Mouse (Mus musculus) neural tube, embryonic 12.5 days (tissue): ENCODE measurements at regions not wholly inside any gene's neighbourhood (a gene's known extent, or its start where the extent isn't known, plus 50 kb on each side); places are given as distances from the start of the nearest gene placed in this dataset.

ENCODE experiments used
- ATAC-seq: fragments of 200-750 bp; cut with Nextera tagmentation; 2 replicates; pipeline ENCODE4 v1.8.0; 2017; ENCODE audit warnings: low read depth, mild to moderate bottlenecking, moderate TSS enrichment, moderate library complexity; ENCODE audit not compliant: low FRiP score
- H3K27ac ChIP-seq: fragments of 300-500 bp; sonication (generic); 2 replicates; pipeline ENCODE4 v1.5.1; 2016
- H3K27me3 ChIP-seq: fragments of 300-500 bp; sonication (generic); replicated peaks from 2 replicates; pipeline ENCODE4 v1.6.1; 2016; ENCODE audit warnings: mild to moderate bottlenecking
- H3K36me3 ChIP-seq: fragments of 300-500 bp; sonication (generic); 2 replicates; pipeline ENCODE4 v1.6.1; 2016; ENCODE audit warnings: mild to moderate bottlenecking
- H3K4me1 ChIP-seq: fragments of 300-500 bp; sonication (generic); 2 replicates; pipeline ENCODE4 v1.6.1; 2016
- H3K4me2 ChIP-seq: fragments of 300-500 bp; sonication (generic); replicated peaks from 2 replicates; pipeline ENCODE4 v1.6.1; 2016; ENCODE audit warnings: mild to moderate bottlenecking
- H3K4me3 ChIP-seq: fragments of 300-500 bp; sonication (generic); 2 replicates; pipeline ENCODE4 v1.5.1; 2016
- H3K9ac ChIP-seq: fragments of 300-500 bp; sonication (generic); 2 replicates; pipeline ENCODE4 v1.6.1; 2016; ENCODE audit warnings: mild to moderate bottlenecking
- H3K9me3 ChIP-seq: fragments of 300-500 bp; sonication (generic); 2 replicates; pipeline ENCODE4 v1.6.1; 2016; ENCODE audit warnings: mild to moderate bottlenecking
- WGBS: fragments of 180-500 bp; shearing (Covaris S2); methylation state at CpG from one replicate; pipeline ENCODE4 v1.1.7; 2016; 5-methylcytosine and 5-hydroxymethylcytosine counted together

DNA sequence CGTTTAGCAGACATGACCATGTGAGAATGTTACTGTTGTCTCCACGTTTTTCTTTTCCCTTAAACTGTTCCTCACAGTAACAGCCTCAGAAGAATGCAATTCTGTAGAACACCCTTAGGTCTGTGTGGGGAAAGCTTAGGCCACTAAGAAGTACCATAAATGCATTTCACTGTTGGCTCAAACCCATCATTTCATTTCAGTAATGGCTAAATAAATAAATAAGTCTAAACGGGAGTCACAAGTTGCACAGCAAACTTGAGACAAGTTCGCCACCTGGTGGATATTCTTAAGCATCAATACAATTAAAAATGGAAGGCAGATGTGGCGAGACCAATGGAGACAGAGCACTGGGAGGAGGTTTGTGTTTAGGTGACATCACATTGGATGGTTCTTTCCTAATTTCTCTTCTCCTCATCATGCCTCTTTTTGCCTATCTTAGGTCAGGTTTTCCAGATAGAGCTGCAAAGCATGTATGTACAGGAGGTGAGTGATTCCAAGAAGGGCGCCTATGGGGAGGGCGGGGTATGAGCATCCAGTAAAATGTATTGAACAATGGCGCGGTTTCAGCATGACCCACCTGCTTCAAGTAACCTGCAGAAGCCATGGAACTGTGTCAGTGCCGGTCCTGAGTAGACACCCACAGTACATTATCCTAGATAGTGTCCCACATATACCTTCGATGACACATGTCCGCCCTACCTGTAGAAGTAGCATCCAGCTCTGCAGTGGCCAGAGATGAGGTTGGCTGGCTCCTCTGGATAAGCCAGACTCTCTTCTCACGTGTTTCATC lies 128.8 kb upstream of the Car8 start:
- ATAC-seq: peak; percentile 56
- Histone ChIP-seq H3K4me1 (no peaks in the 10 kb centered on the region), H3K4me2 (no peak overlapping the region), H3K36me3 (no peaks in the 10 kb centered on the region), H3K27ac (no peak overlapping the region), H3K4me3 (no peak overlapping the region), H3K9ac (no peak overlapping the region), H3K9me3 (no peaks in the 10 kb centered on the region), H3K27me3 (no peaks in the 10 kb centered on the region)
- WGBS: 63% methylated on average over 13 of the region's 13 CpGs

DNA sequence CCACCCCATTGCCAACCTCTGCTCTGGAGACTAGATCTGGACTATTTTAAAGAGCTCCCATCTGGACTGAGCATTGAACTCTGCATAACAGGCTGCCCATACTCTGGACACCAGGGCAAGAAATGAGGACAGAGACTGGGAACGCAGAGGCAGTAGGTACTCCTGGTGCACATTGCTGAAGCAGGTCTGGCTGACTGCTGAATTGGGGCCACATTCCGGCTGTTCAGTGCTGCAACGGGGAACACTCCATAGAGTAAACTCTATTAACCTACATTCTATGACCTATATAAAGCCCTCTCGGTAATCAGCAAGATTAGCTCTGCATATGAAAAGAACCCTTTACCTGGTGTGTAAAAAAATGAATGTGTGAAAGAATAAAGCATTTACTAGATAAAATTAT lies 128.1 kb upstream of the Car8 start:
- H3K27me3 ChIP-seq: no peaks in the 10 kb centered on the region
- H3K4me2 ChIP-seq: no peak overlapping the region
- H3K4me1 ChIP-seq: no peaks in the 10 kb centered on the region
- no peak overlapping the region for H3K4me3 ChIP-seq
- H3K36me3 ChIP-seq: no peaks in the 10 kb centered on the region
- ATAC-seq: no peak
- H3K9me3 ChIP-seq: no peaks in the 10 kb centered on the region
- WGBS: 80% methylated on average over 4 of the region's 4 CpGs
- no peak overlapping the region for H3K27ac ChIP-seq
- no peak overlapping the region for H3K9ac ChIP-seq

DNA sequence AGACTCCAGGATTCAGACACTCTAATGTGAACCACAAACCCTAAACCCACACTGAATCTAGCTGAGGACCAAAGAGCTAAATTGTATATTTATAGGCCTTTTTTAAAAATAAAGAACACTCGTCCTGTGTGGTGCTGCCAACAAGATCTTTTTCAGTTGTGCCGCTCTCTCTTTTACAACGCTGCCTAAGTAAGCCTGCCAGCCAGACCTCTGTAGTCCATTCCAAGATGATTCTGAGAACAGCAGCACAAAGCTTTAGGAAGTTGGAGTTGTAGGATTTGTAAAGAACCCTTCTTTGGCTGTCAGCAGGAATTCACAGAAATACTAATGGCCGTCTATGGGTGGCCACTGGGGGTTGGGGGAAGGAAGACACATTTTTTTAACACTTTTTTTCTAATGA lies 123.6 kb upstream of the Car8 start:
- Histone ChIP-seq H3K4me1 (no peaks in the 10 kb centered on the region), H3K27ac (no peak overlapping the region), H3K9ac (no peak overlapping the region), H3K27me3 (no peaks in the 10 kb centered on the region), H3K36me3 (no peaks in the 10 kb centered on the region), H3K4me3 (no peak overlapping the region), H3K9me3 (no peaks in the 10 kb centered on the region), H3K4me2 (no peak overlapping the region)
- WGBS: 74% methylated on average over 4 of the region's 4 CpGs
- no peak for ATAC-seq

GRCm38 (mm10) chr4:8361931-8362330 lies 123.1 kb upstream of the Car8 start:
- no peak for ATAC-seq
- Histone ChIP-seq H3K27me3 (no peaks in the 10 kb centered on the region), H3K9ac (no peak overlapping the region), H3K4me1 (no peaks in the 10 kb centered on the region), H3K9me3 (no peaks in the 10 kb centered on the region), H3K4me2 (no peak overlapping the region), H3K4me3 (no peak overlapping the region), H3K27ac (no peak overlapping the region), H3K36me3 (no peaks in the 10 kb centered on the region)
- WGBS: 51% methylated on average over 2 of the region's 2 CpGs

DNA sequence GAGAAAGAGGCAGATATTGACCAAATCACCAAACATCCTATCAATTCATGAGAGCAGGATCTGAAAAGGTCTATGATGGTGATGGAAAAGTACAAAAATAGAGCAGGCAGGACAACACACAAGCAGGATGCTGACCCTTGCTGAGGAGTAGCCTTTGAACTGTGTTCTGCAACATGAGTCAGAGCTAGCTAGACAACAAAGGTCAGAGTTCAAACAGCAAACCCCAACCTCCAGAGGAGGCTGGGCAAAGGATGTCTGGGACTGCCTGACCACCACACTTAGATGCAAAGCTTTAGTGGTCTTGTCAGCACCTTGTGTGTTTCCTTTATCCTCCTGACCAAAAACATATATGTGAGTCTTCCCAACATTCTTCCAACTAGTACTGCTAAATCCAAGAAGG lies 122.5 kb upstream of the Car8 start:
- Histone ChIP-seq H3K4me3 (no peak overlapping the region), H3K4me1 (no peaks in the 10 kb centered on the region), H3K4me2 (no peak overlapping the region), H3K9me3 (no peaks in the 10 kb centered on the region), H3K27me3 (no peaks in the 10 kb centered on the region), H3K27ac (no peak overlapping the region), H3K9ac (no peak overlapping the region), H3K36me3 (no peaks in the 10 kb centered on the region)
- ATAC-seq: no peak

DNA sequence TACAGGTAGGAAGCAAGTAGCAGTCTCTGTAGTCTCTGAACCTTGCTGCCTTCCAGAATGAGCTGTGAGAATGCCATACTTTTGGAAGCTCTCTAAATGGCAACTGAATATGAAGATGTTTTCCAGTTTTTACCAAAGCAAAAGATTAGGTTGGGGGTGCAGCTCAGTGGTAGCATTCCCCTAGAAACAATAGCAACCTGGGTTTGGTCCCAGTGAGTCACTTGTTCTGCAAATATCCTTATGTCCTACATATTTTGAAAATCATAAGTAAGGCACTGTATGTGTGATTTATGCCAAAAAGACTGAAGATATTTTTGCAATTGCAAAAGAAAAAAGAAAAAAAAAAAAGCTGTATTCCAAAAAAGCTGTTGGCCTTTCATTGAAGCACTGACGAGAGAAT lies 118.6 kb upstream of the Car8 start:
- Histone ChIP-seq H3K27me3 (no peaks in the 10 kb centered on the region), H3K4me2 (no peak overlapping the region), H3K9me3 (no peaks in the 10 kb centered on the region), H3K27ac (no peak overlapping the region), H3K9ac (no peak overlapping the region), H3K4me1 (no peaks in the 10 kb centered on the region), H3K36me3 (no peaks in the 10 kb centered on the region), H3K4me3 (no peak overlapping the region)
- whole genome bisulfite sequencing: 91% methylated on average over 1 of the region's 1 CpGs
- ATAC-seq: no peak

GRCm38 (mm10) chr4:8341928-8342327 lies 103.1 kb upstream of the Car8 start:
- no peak overlapping the region for H3K9ac ChIP-seq
- H3K27ac ChIP-seq: no peak overlapping the region
- no peaks in the 10 kb centered on the region for H3K36me3 ChIP-seq
- H3K4me2 ChIP-seq: no peak overlapping the region
- H3K4me3 ChIP-seq: no peak overlapping the region
- no peak for ATAC-seq
- no peaks in the 10 kb centered on the region for H3K9me3 ChIP-seq
- 92% methylated on average over 4 of the region's 4 CpGs for WGBS
- no peaks in the 10 kb centered on the region for H3K27me3 ChIP-seq
- no peaks in the 10 kb centered on the region for H3K4me1 ChIP-seq

- Histone ChIP-seq H3K4me3 (no peak overlapping the region), H3K36me3 (no peaks in the 10 kb centered on the region), H3K27ac (no peak overlapping the region), H3K9ac (no peak overlapping the region), H3K4me2 (no peak overlapping the region), H3K9me3 (no peaks in the 10 kb centered on the region), H3K4me1 (no peaks in the 10 kb centered on the region), H3K27me3 (no peaks in the 10 kb centered on the region)
- no peak for ATAC-seq
- WGBS: 89% methylated on average over 10 of the region's 10 CpGs
These were observed 70.6 kb upstream of the Car8 start for GRCm38 (mm10) chr4:8309241-8309987.

DNA sequence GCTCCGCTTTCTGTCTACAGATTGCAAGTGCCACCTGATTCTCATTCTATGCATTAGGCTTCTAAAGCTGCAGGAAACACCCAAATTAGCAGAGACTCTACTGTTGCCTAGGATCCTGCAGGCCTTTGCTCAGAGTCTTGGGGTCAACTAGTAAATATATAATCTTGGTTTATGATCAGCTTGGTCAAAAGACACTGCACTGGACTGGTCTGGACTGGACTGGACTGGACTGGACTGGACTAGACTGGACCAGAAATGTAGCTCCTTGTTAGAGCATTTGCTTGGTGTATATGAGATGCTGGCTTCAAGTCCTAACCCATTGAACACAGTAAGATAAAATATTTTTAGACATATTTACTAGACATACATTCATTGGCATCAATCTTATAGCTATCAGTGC lies 53.7 kb upstream of the Car8 start:
- no peaks in the 10 kb centered on the region for H3K4me1 ChIP-seq
- no peak overlapping the region for H3K27ac ChIP-seq
- H3K27me3 ChIP-seq: no peaks in the 10 kb centered on the region
- H3K4me3 ChIP-seq: no peak overlapping the region
- no peak for ATAC-seq
- H3K36me3 ChIP-seq: no peaks in the 10 kb centered on the region
- 96% methylated on average over 1 of the region's 1 CpGs for WGBS
- H3K9me3 ChIP-seq: no peaks in the 10 kb centered on the region
- H3K9ac ChIP-seq: no peak overlapping the region
- no peak overlapping the region for H3K4me2 ChIP-seq

DNA sequence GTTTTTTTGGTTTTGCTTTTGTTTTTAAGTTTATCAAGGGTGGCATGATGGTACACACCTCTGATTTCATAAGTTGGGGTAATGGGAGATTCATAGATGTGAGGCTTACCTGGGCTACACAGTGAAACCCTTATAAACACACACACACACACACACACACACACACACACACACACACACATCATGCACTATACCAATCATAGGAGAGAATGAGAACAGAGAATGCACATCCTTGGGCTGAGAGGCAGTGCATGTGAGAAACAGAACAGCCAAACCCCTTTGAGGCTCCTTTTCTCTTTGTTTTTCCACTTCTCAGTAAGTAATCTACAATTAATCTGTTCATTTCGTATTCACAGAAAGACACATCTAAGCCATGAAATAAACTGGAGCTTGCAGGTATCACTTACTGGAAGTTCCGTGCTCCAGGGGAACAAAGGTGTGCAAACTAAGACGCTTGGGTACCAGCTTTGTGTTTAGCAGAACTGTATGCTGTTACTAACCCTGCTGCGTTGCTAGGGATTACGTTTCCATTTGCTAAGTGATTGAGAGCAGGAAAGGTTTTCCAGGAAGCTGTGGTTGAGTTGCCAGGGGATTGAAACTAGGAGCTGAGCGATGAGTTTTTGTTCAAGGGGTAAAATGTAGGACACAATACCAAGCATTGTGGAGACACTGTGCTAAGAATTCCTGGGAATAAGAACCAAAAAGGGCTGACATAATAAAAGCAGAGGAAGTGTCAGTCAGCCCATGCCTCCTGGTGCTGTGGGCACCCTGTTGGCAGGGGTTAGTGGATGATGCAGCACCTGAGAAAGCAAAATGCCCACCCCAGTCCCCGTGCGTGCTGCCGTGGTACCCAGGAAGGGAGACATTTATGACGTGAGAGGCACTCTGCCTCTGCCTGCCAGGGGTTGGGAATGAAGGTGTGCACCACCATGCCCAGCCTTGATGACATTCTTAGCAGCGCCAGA lies 53.0 kb upstream of the Car8 start:
- no peak for ATAC-seq
- no peaks in the 10 kb centered on the region for H3K36me3 ChIP-seq
- no peaks in the 10 kb centered on the region for H3K4me1 ChIP-seq
- no peak overlapping the region for H3K4me3 ChIP-seq
- H3K9me3 ChIP-seq: no peaks in the 10 kb centered on the region
- no peak overlapping the region for H3K9ac ChIP-seq
- no peak overlapping the region for H3K27ac ChIP-seq
- H3K27me3 ChIP-seq: no peaks in the 10 kb centered on the region
- 71% methylated on average over 11 of the region's 11 CpGs for WGBS
- H3K4me2 ChIP-seq: no peak overlapping the region

DNA sequence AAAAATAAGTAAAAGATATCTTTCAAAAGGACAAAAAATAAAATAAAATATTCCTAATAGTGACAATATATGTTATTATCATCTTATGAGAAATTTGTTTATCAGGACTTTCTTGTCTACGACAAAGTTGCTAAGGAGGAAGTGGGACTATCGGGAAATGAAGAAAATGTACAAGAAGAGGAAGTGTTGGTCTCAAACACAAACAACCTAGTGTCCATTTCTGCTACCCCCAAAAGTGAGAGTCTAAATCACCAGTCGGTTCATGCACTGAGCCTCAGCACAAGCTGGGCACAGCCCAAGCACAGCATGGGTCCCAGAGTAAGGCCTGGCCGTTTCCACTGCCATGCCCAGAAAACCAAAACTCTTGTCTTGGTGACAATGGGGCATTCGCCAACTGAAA lies 51.1 kb upstream of the Car8 start:
- Histone ChIP-seq H3K27ac (no peak overlapping the region), H3K27me3 (no peaks in the 10 kb centered on the region), H3K9ac (no peak overlapping the region), H3K4me2 (no peak overlapping the region), H3K36me3 (no peaks in the 10 kb centered on the region), H3K9me3 (no peaks in the 10 kb centered on the region), H3K4me3 (no peak overlapping the region), H3K4me1 (no peaks in the 10 kb centered on the region)
- no peak for ATAC-seq
- WGBS: 80% methylated on average over 5 of the region's 5 CpGs
